Mouse (Mus musculus) E14TG2a.4 (cell line): ENCODE data around the gene Cd36.

ENCODE experiments used
- CTCF ChIP-seq: conservative IDR thresholded peaks from 2 replicates; pipeline ENCODE4 v1.5.1; 2014; ENCODE audit warnings: low read length
- NANOG ChIP-seq: IDR thresholded peaks from 2 replicates; pipeline ENCODE4 v1.6.1; 2014; ENCODE audit warnings: borderline replicate concordance, low read length, mixed read lengths

DNA sequence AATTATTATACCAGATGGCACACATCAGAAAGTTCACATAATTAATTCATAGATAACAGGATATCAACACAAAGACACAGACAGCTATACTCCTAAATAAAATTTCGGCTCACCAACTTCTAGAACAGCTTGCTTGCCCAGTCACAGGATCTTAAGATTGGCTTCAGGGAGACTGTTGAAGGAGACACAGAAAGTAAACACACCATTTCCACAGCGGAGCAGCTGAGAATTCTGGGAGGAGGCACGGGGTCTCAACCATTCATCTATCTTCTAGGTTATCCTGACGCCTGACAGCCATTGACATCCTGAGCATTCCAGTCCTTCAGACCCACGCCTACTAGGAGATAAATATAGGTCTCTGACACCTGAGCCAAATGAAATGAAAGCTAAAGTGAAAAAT is at the start of gene Cd36:
- no peak for TF ChIP-seq CTCF
- TF ChIP-seq NANOG = no peak
